Mouse (Mus musculus): ENCODE data around the gene Dcaf5.
A peak's percentile ranks its signal among the peaks of the same experiment; 100 is the strongest.

- TF ChIP-seq CTCF (IDR thresholded peaks at IDR 0.05; ENCODE audit: low read depth), result peak; percentile 7; the same call in 1 of the 2 replicates
- no peak for TF ChIP-seq EP300 (optimal IDR thresholded peaks at IDR 0.05)
Observed at GRCm38 (mm10) chr12:80436336-80436976, at the start of gene Dcaf5.

All from stomach, postnatal 0 days (tissue).